Mouse (Mus musculus) monocyte, adult 5-6 weeks (primary cell): ENCODE results near the gene Cacna1c. TPM values are rescaled to one million over a fixed set of nuclear protein-coding genes. Genes with fewer than 3 reads are reported as not detected.

ENCODE experiments used
- ATAC-seq: fragments of 153-309, 156-312 bp; replicated peaks from 2 replicates; pipeline ENCODE4 v1.8.0; 2017; ENCODE audit warnings: mild to moderate bottlenecking; ENCODE audit not compliant: low TSS enrichment, insufficient number of reproducible peaks, severe bottlenecking, poor library complexity, low FRiP score
- total RNA-seq: library from RNA; stranded (forward); fragments of 200-1000, 200-491, 200-594 nt; gene quantifications from 3 replicates; pipeline ENCODE4 v1.2.3, GENCODE M21; 2017

Cacna1c gene
- total RNA-seq, 1 experiment from 2014 or later = not detected

DNA sequence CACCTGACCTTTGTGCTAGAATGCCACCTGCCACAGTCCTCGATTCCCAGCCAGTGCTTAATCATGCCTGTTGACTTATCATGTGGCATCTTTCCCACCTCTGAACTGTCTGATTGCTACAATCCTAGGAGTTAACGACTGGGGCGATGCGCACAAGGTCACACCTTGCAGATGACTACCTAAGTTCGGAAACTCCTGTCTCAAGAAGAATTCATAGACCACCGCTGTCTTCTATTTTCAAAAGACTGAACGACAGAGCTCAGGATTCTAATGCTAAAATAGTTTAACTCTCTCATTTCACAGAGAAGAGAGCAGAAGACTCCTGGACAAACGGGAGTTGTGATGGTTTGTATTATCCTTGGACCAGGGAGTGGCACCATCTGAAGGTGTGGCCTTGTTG is 426.4 kb downstream of the Cacna1c start:
- ATAC-seq = no peak

DNA sequence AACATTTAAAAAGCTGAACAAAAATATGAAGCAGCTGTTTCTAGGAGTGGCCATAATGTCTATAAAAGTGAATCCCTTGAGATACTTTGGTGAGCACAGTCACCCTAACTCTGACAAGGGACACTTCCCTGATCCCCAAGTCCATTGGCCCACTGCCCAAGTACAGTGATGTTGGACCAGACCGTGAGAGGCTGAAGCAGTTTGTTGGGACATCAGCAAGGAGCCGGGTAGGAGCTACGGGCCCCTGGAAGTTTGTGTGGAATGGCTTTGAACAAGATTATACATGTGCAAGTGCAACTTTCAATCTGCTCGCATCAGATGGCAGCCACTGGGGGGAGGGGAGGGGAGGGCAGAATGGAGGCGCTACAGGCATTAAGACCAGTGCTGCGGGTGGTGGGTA is 428.5 kb downstream of the Cacna1c start:
- ATAC-seq = no peak

DNA sequence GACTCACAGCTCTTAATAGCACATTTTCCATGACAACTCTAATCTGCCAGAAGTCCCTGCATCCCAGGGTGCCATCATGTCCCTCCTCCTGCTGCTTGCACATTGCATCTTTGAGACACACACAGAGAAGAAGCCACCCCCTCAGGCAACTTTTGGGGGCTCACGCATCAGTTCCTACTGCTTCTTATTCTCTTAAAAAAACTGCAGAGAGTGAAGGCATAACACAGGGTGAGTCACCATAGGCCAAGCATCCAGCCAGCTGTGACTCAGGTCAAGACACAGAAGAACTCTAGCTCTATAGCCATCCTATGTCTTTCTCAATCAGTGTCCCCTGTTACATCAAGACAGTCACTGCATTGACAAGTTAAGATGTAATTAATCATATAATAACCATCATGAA is 431.0 kb downstream of the Cacna1c start:
- ATAC-seq = no peak

DNA sequence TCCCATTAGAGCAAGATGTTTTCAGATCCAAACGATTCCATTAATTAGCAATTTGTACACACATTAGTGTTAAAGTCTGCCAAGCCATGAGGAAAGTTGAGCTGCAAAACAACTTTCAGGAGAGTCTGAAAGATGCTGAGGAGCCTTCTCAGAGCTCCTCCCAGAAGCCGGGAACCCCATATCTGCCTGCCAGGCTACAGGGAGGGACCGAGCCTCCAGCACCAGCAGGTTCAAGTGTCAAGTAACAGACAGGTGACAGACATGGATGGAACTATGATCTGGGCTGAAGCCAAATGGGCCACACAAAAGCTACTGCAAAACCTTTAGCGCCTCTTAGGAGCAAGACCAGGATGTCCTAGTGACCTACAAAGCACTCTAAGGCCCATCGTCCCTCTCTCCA is 437.2 kb downstream of the Cacna1c start:
- ATAC-seq = no peak

DNA sequence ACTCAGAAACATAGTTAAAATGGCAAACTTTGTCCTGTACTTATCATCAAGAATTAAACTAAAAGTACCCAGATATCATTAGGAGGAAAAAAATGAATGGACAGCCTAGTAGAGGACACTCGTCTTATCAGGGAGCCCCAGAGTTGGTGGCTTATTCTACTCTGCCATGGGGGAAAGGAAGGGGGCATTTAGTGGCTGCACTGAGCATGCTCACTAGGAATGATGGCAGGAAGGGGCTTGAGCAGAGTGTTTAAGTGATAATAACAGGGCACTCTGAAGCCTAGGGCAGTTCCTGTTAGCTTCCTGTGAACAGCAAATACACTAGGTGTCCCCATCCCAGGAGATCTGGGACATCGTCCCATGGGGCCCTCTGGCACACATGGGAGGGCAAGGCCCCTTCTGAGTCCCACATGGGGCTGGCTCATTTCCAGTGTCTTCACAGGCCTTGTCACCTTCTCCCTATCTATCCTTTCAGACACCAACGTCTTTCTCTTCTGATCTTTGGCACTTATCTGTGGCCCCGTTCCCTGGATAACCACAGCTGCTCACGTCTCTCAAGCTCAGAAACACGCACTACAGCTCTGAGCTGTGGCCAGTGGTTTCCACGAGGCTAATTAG is 437.8 kb downstream of the Cacna1c start:
- no peak for ATAC-seq

DNA sequence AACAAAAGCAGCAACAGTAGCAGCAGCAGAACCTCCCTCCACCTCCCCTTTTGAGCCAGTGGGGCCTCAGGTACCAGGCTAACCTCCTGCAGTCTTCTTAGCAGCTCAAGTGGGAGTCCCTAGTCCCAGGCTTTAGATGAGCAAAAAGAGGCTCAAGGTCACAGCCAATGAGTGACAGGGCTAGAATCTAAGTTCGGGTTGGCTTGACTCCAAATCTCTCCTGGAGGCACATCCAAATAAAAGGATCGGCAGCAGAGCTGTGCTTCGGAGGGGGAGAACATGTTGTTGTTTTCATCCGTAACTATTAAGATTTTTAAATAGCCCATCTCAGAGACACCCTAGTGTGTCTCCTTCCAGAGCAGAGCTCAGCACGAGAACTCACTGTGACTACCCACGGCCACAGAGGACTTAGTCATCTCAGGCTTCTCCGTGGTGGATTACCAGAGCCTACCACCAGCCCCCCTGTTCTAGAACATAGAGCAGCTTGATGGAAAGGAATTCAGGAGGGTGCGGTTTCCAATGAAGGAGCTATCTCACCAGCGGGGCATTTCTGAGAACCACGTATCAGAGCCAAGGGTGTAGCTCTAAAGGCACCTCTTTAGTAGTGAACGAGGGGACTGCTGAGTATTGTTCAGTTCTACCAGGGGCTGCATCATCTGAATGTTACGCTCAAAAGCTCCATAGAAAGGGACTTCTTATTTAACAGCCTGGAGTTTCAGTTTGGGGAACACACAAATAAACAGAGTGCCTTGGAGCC is 438.5 kb downstream of the Cacna1c start:
- no peak for ATAC-seq

DNA sequence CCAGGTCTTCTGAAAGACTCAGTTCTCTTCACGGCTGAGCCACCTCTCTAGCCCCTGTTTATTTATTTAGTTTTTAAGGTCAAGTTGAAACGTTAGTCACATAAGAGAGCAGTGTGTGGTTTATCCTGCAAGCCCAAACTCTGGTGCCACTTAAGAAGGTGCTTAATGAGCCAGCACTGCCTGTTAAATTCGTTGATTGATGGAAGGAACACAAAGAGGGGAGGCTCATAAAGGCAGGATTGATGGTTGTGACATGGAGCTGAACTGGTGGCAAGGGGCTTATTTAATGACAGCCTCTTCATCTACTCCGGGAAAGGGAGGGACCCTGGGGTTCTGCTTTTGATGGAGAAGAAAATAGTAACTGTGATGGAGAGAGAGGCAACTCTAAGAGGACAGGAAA is 439.7 kb downstream of the Cacna1c start:
- ATAC-seq = no peak

DNA sequence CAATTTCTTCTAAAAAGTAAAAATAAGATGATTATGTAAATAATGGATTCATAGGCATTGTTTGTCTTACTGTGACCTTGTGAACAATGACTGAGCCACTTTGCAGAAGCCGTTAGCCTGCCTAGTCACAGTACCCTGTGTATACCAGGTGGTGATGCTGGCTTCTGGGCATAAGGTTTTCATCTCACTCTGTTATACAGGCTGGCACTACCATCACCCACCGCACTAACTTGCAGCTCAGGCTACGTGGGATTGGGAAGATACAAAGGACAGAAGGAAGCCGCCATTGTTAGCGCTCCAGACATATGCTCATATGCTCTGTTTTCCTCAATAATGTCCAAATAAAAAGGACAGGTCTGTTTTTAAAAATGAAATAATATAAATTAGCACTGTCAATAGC is 440.4 kb downstream of the Cacna1c start:
- no peak for ATAC-seq

DNA sequence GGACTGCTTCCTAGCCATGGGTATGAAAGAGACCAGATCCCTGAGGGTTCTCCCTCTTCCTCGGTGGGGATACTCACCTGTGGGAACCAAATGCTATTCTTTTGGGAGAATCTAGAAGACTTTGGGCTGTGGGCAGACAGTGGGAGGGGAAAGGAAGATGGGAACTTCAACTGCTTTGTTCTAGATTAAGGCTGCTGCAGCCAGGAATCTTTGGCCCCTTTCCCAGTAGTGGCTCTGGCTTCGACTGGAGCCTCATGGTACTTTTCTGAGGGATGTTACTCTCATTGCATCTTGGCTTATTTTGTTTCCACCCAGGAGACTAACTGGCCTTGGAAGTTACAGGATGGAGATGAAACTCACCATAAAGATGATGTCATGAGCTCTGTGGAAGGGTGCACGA is 441.8 kb downstream of the Cacna1c start:
- no peak for ATAC-seq

DNA sequence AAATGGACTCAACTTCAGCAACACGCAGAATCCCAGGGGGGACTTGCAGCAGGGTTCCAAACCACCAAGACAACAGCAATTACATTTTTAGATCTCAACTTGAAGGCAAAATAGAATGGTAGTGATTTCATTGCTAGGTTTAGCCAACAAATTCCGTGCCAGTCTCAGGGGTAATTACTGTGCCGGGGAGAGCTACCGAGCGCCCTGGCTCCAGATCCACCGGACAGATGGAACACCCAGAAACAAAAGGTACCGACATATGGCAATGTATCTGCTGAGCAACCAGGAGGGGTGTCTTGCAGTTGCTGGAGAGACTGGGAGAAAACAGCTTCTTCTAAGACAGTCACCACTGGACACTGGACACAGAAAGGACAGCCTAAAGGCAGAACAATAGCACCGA is 442.4 kb downstream of the Cacna1c start:
- ATAC-seq = no peak

DNA sequence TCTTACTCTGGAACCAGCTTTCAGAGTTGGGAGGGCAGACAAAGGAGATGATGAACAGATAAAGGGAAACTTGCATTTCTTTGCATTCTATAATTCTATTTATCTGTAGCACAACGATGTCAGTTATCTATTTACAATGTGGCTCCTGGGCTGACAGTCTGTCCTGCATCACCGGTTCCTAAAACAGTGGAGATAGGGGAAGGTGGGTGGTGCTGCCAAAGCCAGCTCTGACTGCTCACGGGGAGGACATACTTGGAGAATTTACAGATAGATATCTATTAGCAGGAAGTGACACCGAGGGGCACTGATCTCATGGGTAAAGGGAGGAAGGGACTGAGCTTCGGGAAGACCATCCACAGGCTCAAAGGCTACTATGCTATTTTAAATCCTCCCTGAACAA is 443.2 kb downstream of the Cacna1c start:
- no peak for ATAC-seq

DNA sequence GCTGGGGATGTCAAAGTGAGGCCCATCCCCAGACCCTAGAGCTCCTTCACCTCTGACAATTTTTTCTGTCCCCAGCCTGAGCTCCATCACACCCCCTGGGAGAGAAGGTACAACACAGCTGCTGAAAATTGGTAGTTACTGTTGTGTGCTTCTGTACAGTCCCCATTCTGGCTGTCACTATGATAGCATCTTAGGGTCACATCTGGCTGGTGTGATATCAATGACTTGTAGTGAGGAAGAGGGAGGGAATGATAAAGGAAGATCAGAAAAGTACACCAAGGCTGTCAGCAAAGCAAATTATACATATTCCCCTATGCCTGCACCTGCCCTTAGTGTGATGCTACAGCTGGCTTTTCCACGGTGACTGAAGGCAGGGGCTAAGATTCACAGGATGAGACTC is 446.9 kb downstream of the Cacna1c start:
- no peak for ATAC-seq

DNA sequence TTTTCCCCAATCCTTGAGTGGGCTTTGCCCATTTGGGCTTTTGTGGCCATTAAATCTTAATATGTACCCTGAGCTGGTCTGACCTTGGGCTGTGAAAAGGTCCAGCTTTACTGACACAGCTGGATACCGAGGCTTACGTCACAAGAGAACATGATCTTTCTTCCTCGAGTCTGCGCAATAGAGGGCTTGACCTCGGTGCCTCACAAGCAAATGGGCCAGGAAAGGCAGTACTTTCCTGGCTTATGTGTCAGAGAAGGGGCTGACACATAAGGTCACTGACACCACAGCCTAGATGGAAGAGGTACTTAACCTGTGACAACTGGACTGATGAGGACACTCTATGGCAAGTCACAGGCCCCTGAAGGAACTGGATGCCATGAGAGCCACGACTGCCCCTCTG is 453.5 kb downstream of the Cacna1c start:
- ATAC-seq = no peak

DNA sequence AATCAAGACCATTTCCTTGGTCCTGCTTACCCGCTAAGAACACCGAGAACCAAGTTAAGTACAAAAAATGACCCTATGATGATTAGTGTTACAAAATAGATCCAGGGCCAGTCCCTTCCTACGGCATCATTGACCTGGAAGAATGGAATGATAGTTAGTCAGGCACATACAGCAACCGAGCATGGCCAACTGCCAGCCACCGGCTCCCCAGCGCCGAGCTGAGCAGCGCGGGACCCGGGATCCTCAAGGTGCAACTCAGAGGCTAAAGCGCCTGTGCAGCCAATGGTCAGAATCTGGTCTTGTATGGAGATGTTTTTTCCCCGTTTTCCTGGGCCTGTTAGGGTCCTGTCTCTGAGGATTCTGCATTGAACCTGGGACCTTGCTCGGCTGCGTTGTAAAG is 454.4 kb downstream of the Cacna1c start:
- no peak for ATAC-seq

DNA sequence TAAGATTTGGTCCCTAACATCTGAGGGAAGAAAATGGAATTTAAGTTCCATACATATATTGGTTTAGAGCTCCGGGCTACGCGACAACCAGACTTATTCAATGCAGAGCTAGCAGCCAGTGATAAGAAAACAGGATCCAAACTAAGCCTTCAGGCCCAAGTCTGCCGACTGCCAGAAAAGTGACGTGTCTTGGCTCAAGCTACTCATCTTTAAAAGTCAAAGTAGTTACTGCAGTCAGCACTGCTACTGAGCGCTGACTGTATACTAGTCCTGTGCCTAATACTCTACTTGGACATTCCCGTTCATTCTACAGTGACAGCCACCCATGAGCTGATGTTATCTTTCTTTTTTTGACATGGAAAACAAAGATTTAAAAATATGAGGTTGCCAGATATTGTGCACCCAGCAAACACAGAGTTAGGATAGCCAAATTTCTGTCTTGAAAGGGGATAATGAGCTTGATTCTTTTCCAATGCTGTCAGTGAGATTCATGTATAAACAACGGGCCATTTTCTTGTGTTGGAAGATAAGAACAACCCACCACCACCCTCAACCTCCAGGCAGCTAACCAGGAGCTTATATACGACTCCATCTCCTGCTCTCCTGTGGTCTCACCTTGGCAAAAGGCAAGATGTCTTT is 456.1 kb downstream of the Cacna1c start:
- no peak for ATAC-seq

DNA sequence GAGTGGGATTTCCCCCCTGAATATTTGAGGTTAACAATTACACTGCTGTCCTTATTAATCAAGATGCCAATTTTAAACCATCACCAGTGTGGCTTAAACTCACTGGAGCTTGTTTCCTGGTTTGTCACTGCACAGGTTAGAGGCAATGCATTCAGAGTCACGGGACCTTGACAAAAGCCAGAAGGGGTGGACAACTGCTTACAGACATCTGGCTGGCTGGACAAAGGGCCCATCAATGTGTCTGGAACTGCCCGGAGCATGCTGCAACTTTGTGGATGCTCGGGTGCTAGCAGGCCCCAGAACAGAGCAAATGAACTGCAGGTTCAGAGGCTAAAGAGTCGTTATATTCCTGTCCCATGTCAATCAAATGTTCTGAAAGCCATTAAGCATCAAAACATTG is 456.9 kb downstream of the Cacna1c start:
- ATAC-seq = no peak

DNA sequence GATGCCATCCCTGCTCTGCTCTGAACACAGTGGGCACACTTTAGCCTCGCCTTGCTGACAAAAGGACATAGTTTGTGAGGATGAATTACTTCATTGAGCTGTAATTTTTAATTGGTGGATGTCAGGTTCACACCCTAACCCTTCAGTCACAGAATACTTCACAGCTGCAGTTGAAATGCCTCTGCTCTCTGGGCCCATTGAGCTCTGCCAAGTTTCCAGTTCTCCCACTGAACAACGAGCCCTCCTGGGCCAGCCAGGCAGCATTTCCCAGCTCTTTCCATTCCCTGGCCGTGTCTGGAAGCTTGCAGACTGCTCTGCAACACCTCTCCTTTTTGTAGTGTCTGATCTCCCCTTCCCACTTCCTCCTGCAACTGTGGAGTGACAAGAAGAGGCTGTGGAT is 457.6 kb downstream of the Cacna1c start:
- no peak for ATAC-seq

DNA sequence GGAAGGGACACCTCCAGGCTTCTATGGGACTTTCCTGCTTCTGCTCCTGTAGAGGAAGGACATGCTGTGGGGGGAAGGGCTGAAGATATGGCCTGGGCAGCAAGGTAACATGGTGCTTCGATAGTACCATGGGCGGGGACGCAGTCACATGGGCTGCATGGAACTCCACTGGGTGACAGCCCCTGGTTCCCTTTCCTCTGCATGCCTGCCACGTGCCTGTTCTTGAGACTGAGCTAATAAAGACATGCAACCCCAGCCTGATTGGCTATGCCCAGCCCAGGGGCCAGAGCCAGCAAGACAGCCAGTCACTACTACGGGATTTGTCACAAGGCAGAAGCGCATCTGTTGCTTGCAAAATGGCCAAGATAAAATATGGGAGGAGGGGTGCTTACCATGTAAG is 459.1 kb downstream of the Cacna1c start:
- ATAC-seq = no peak

DNA sequence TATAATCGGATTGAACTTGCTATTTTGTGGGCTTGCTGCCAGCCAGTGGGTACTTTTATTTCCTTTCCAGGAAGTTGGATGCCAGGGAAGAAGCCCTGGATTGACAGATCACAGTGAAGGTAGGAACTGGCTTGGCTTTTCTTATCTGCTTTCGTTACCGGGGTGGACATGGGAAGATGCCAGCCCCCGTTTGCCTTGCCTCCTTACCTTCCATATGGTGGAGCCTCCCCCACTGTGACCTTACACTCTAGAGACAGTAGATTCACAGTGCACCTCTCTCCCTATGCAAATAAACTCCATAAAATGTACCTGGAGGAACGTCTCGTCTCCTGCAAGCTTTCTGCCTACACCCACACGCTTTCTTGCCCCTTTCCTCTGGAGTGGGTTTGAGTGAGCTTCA is 459.7 kb downstream of the Cacna1c start:
- no peak for ATAC-seq

DNA sequence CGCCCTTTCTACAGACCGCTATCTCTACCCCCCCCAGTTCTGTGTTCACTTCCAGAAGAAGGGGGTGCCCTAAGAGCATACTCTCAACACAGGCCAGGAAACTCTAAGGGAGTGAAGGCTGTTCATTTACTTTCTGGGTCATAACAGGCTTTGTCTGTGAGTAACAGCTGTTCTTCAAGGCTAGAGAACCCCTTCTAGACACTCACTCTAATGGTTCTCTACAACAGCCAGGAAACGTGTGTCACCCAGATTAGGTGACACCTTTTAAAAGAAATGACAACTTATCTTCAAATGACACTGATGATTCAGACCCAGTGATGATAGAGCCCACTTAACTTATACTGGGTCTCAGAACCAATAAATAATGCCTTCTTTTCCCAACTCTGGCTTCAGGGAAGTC is 461.1 kb downstream of the Cacna1c start:
- ATAC-seq = no peak
